Mouse (Mus musculus): Measurements from ENCODE around the gene Rai14. TPM values are rescaled to one million over a fixed set of nuclear protein-coding genes. Genes with fewer than 3 reads are reported as not detected.

Rai14 gene
- polyA plus RNA-seq, 1 experiment from 2014 or later = 78.9 TPM

DNA sequence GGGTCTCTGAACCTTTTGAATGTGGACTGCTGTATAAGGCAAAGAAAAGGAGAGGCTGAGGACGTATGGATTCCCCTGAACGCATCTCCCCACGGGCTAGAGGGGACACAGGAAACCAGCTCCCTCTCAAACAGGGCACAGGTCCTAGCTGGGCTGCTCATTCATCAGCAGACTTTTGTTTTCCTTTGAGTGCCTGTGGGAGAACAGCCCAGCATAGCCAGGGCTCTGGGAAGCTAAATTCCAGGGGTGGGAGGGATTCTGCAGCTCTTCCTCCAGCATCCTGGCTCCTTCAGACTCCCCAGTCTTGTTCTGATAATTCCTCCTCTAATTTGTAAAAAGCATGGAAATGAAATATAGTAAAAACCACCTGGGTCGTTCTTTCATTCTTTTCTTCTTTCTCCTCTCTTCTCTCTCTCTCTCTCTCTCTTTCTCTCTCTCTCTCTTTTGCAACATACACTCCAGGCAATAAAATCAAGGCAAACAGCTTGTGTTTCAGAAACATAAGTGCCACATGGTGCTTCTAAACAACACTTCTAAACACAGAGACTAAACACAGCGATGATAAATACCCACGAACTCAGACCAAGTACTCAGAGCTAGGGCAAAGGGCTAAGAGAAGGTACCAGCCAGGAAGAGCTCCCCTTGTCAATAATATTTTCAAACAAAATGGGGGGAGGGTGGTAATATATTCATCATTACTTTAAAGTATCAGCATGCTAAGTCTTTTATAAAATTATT lies 65.9 kb downstream of the Rai14 start:
- H3K36me3 ChIP-seq = peaks cover 9% of the 10 kb centered on the region; the same call in 1 of the 2 replicates
- H3K4me3 ChIP-seq = no peak overlapping the region
- peaks cover 47% of the 10 kb centered on the region for H3K4me1 ChIP-seq
- H3K27me3 ChIP-seq = no peaks in the 10 kb centered on the region
- H3K9me3 ChIP-seq = no peaks in the 10 kb centered on the region
- peak overlapping the region; percentile 49 for H3K9ac ChIP-seq
- ATAC-seq (ENCODE audit: insufficient number of reproducible peaks, insufficient read depth, low FRiP score, low TSS enrichment, low read depth) = peak; percentile 81; the same call in 1 of the 2 replicates
- H3K27ac ChIP-seq = peak overlapping the region; percentile 85
- 6% methylated on average over 6 of the region's 6 CpGs for WGBS
- H3K4me2 ChIP-seq = peak overlapping the region; percentile 17

GRCm38 (mm10) chr15:10646297-10646696 lies 68.1 kb downstream of the Rai14 start:
- no peak for ATAC-seq (ENCODE audit: insufficient number of reproducible peaks, insufficient read depth, low FRiP score, low TSS enrichment, low read depth)
- H3K9me3 ChIP-seq = no peaks in the 10 kb centered on the region
- H3K27ac ChIP-seq = no peak overlapping the region
- H3K4me3 ChIP-seq = no peak overlapping the region
- 80% methylated on average over 5 of the region's 5 CpGs for WGBS
- H3K27me3 ChIP-seq = no peaks in the 10 kb centered on the region
- H3K9ac ChIP-seq = no peak overlapping the region
- no peak overlapping the region for H3K4me2 ChIP-seq
- peaks cover 47% of the 10 kb centered on the region for H3K4me1 ChIP-seq
- peaks cover 9% of the 10 kb centered on the region; the same call in 1 of the 2 replicates for H3K36me3 ChIP-seq

DNA sequence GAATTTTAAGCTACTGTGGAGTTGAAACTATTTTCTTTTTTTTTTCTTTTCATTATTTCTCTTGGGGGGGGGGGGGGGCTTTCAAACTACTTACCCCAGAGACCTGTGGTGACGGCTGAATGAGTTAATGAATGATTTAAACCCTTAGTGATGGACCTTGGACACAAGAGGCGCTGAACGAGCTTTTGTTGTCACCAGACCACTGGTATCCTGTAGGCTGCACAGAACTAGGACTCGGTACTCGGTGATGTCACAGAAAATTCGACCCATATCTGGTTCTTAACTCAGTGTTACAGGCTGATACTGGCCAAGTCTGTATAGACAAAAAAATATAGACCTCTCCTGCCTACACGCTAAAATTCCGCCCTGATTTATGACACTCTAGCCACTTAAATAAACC lies 69.3 kb downstream of the Rai14 start:
- H3K9me3 ChIP-seq = no peaks in the 10 kb centered on the region
- WGBS = 76% methylated on average over 8 of the region's 8 CpGs
- no peak for ATAC-seq (ENCODE audit: insufficient number of reproducible peaks, insufficient read depth, low FRiP score, low TSS enrichment, low read depth)
- no peak overlapping the region for H3K4me2 ChIP-seq
- H3K4me3 ChIP-seq = no peak overlapping the region
- peaks cover 9% of the 10 kb centered on the region; the same call in 1 of the 2 replicates for H3K36me3 ChIP-seq
- no peak overlapping the region for H3K27ac ChIP-seq
- H3K4me1 ChIP-seq = peaks cover 47% of the 10 kb centered on the region
- no peaks in the 10 kb centered on the region for H3K27me3 ChIP-seq
- H3K9ac ChIP-seq = no peak overlapping the region

GRCm38 (mm10) chr15:10643819-10644218 lies 70.6 kb downstream of the Rai14 start:
- no peak for ATAC-seq (ENCODE audit: insufficient number of reproducible peaks, insufficient read depth, low FRiP score, low TSS enrichment, low read depth)
- no peak overlapping the region for H3K9ac ChIP-seq
- no peak overlapping the region for H3K4me2 ChIP-seq
- no peak overlapping the region for H3K27ac ChIP-seq
- no peaks in the 10 kb centered on the region for H3K27me3 ChIP-seq
- H3K36me3 ChIP-seq = peaks cover 9% of the 10 kb centered on the region; the same call in 1 of the 2 replicates
- H3K9me3 ChIP-seq = no peaks in the 10 kb centered on the region
- peaks cover 34% of the 10 kb centered on the region for H3K4me1 ChIP-seq
- H3K4me3 ChIP-seq = no peak overlapping the region
- 88% methylated on average over 3 of the region's 3 CpGs for WGBS

DNA sequence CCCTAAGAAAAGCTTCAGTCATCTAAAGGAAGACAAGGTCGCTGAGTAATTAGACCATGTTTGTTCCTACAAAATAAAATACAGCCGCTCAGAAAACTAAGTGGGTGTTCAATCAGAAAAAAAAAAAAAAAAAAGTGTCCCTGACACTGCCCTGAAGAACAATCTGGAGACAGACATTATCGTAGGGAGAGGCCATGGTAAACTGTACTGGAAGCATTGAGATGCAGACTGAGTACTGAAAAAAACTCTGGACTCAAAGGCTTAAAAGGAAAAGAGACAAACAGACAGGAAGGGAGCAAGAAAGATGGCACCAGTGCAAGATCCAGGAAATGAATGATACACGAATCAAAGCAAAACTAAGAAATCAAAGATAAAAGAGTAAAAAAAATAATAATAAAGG lies 71.2 kb downstream of the Rai14 start:
- Histone ChIP-seq H3K4me3 (no peak overlapping the region), H3K9me3 (no peaks in the 10 kb centered on the region), H3K27me3 (no peaks in the 10 kb centered on the region), H3K9ac (no peak overlapping the region), H3K4me2 (no peak overlapping the region), H3K4me1 (peaks cover 28% of the 10 kb centered on the region), H3K27ac (no peak overlapping the region), H3K36me3 (peaks cover 9% of the 10 kb centered on the region; the same call in 1 of the 2 replicates)
- ATAC-seq (ENCODE audit: insufficient number of reproducible peaks, insufficient read depth, low FRiP score, low TSS enrichment, low read depth) = no peak
- 50% methylated on average over 4 of the region's 4 CpGs for WGBS

DNA sequence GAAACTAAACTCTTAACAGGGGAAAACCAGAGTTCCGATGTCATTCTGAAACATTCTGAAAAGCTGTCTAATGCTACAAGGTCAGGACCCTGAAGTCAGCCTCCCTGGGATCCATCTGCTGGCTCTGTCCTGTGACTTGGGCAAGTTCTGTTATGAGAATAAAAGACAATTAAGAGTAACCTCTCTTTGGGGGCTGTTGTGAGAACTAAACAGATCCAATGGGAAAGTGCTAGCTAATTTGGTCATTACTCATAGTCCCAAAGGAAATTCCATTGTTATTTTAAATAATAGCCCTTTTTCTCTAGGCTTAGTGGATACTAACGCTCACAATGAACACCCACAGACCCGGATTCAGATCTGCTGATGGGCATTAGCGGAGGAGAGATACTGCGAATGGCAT lies 72.0 kb downstream of the Rai14 start:
- H3K4me1 ChIP-seq = peaks cover 26% of the 10 kb centered on the region
- H3K9me3 ChIP-seq = no peaks in the 10 kb centered on the region
- H3K27me3 ChIP-seq = no peaks in the 10 kb centered on the region
- no peak overlapping the region for H3K9ac ChIP-seq
- ATAC-seq (ENCODE audit: insufficient number of reproducible peaks, insufficient read depth, low FRiP score, low TSS enrichment, low read depth) = no peak
- H3K27ac ChIP-seq = no peak overlapping the region
- 63% methylated on average over 5 of the region's 5 CpGs for WGBS
- H3K4me2 ChIP-seq = no peak overlapping the region
- no peak overlapping the region for H3K4me3 ChIP-seq
- H3K36me3 ChIP-seq = peaks cover 9% of the 10 kb centered on the region; the same call in 1 of the 2 replicates

DNA sequence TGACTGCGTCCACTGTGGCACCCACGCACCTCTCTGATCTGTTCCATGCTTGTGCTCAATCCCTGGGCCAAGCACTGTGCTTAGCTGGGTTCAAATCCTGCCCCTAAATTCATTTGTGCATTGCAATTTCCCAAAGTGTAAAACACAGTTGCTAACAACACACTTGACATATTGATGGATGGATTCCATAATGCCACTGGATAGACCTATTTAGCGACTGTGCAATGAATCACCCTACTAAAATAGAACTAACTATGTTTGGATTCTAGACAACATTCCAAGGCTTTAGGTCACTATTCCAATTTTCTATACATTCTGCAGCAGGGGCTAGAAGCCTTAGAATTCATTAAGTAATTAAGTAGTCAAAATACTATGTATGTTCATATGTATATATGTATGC lies 73.7 kb downstream of the Rai14 start:
- H3K36me3 ChIP-seq = no peaks in the 10 kb centered on the region; the same call in 1 of the 2 replicates
- H3K9ac ChIP-seq = no peak overlapping the region
- H3K9me3 ChIP-seq = no peaks in the 10 kb centered on the region
- H3K4me2 ChIP-seq = no peak overlapping the region
- peaks cover 26% of the 10 kb centered on the region for H3K4me1 ChIP-seq
- no peaks in the 10 kb centered on the region for H3K27me3 ChIP-seq
- WGBS = 97% methylated on average over 3 of the region's 3 CpGs
- ATAC-seq (ENCODE audit: insufficient number of reproducible peaks, insufficient read depth, low FRiP score, low TSS enrichment, low read depth) = no peak
- H3K4me3 ChIP-seq = no peak overlapping the region
- H3K27ac ChIP-seq = no peak overlapping the region

- Histone ChIP-seq H3K4me2 (no peak overlapping the region), H3K36me3 (peaks cover 10% of the 10 kb centered on the region), H3K4me3 (no peak overlapping the region), H3K9me3 (no peaks in the 10 kb centered on the region), H3K4me1 (peaks cover 49% of the 10 kb centered on the region), H3K27me3 (no peaks in the 10 kb centered on the region), H3K27ac (0 out of 2 replicates have a peak overlapping the region, but pooled peaks have one; percentile 16), H3K9ac (no peak overlapping the region)
- ATAC-seq (ENCODE audit: insufficient number of reproducible peaks, insufficient read depth, low FRiP score, low TSS enrichment, low read depth) = no peak
- WGBS = 41% methylated on average over 6 of the region's 6 CpGs
Observed at GRCm38 (mm10) chr15:10637251-10637793, 77.1 kb downstream of the Rai14 start.

DNA sequence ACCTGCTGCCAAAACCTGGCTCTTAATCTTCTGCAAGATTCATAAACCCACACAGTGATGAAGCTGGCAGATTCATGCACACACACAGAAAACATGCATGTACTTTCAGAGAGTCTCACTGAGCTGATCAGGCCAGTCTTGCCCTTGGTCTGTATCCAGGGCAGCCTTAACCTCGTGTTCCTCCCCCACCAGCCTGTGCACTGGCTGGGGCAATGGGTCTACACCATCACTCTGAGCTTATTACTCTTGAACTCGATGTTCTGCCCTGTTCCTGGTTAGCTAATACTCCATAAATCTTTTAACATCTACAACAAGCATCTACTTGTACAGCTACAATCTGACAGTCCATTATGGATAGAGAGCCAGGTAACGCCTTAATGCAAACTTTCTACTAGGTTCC lies 77.6 kb downstream of the Rai14 start:
- H3K9me3 ChIP-seq = no peaks in the 10 kb centered on the region
- no peak overlapping the region for H3K4me2 ChIP-seq
- H3K27ac ChIP-seq = no peak overlapping the region
- no peak for ATAC-seq (ENCODE audit: insufficient number of reproducible peaks, insufficient read depth, low FRiP score, low TSS enrichment, low read depth)
- 83% methylated on average over 3 of the region's 3 CpGs for WGBS
- H3K4me3 ChIP-seq = no peak overlapping the region
- H3K36me3 ChIP-seq = peaks cover 15% of the 10 kb centered on the region
- no peak overlapping the region for H3K9ac ChIP-seq
- H3K27me3 ChIP-seq = no peaks in the 10 kb centered on the region
- H3K4me1 ChIP-seq = peaks cover 52% of the 10 kb centered on the region

DNA sequence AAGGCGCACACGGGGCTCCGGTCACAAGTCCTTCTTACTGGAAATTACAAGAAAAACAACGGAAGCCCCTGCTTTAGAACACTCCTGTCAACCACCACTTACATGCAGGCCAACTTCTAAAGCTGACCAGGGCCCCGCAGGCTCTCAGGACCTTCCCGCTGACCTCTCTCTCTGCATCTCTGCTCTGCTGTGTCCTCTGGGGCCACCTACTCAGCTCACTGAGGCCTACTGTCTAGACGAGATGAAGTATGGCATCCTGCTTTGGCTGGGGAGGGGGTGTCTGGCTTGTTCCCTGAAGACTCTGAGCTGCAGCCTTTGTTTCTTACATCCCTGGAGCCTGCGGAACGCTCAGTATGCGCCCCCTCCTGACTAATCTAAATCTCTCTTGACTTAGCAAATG lies 79.3 kb downstream of the Rai14 start:
- 19% methylated on average over 10 of the region's 10 CpGs for WGBS
- Histone ChIP-seq H3K36me3 (peaks cover 19% of the 10 kb centered on the region), H3K27me3 (no peaks in the 10 kb centered on the region), H3K9me3 (no peaks in the 10 kb centered on the region), H3K9ac (0 out of 2 replicates have a peak overlapping the region, but pooled peaks have one; percentile 22), H3K4me3 (no peak overlapping the region), H3K4me1 (peaks cover 59% of the 10 kb centered on the region), H3K4me2 (peak overlapping the region; percentile 3; the same call in 1 of the 2 replicates), H3K27ac (peak overlapping the region; percentile 89)
- no peak for ATAC-seq (ENCODE audit: insufficient number of reproducible peaks, insufficient read depth, low FRiP score, low TSS enrichment, low read depth)

DNA sequence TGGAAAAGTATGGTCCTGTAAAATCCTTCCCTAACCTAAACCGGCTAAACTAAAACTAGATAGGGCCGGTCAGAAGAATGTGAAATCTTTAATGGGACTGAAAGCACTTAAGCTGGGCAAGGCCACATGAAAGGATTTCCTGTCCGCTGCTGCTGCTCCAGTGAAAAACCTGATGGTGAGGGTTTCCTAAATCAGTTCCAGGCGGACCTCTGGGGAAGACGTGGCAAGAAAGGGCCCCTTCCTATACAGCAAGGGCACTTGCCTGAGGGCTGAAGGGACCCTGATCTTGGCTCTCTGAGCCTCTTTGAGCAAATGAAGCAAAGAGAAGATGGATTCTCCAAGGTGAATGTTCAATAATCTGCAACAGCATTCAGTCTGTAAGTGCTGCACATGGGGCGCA lies 80.2 kb downstream of the Rai14 start:
- WGBS = 20% methylated on average over 6 of the region's 6 CpGs
- Histone ChIP-seq H3K9ac (no peak overlapping the region; the same call in 1 of the 2 replicates), H3K4me2 (peak overlapping the region; percentile 20; the same call in 1 of the 2 replicates), H3K9me3 (no peaks in the 10 kb centered on the region), H3K27me3 (no peaks in the 10 kb centered on the region), H3K4me3 (no peak overlapping the region), H3K36me3 (peaks cover 19% of the 10 kb centered on the region), H3K27ac (peak overlapping the region; percentile 89), H3K4me1 (peaks cover 68% of the 10 kb centered on the region)
- ATAC-seq (ENCODE audit: insufficient number of reproducible peaks, insufficient read depth, low FRiP score, low TSS enrichment, low read depth) = no peak

DNA sequence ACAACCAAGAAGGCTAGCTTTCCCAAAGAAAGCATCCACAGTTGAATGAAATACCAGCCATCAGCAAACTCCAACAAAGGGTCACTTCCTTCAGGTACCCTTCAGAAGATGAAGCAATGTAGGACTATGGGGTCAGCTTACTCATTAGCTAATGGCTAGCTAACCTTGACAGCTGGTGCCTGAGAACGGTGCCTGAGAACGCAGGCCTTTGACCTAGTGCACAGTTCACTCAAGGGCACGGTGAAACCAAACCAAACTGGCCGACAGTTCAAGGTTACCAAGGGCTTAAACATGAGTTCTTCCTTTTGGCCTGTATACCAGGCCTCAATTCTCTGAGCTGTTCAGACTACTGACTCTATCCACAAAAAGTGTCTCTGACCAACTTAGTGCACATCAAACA lies 81.0 kb downstream of the Rai14 start:
- WGBS = 43% methylated on average over 4 of the region's 4 CpGs
- ATAC-seq (ENCODE audit: insufficient number of reproducible peaks, insufficient read depth, low FRiP score, low TSS enrichment, low read depth) = no peak
- Histone ChIP-seq H3K4me1 (peaks cover 73% of the 10 kb centered on the region), H3K27ac (peak overlapping the region; percentile 89), H3K36me3 (peaks cover 19% of the 10 kb centered on the region), H3K4me2 (no peak overlapping the region), H3K9me3 (no peaks in the 10 kb centered on the region), H3K4me3 (no peak overlapping the region), H3K27me3 (no peaks in the 10 kb centered on the region), H3K9ac (no peak overlapping the region)

All from embryonic facial prominence, embryonic 13.5 days (tissue).